Mouse (Mus musculus): ENCODE results near the gene Tbx1. TPM values are rescaled to one million over a fixed set of nuclear protein-coding genes. Genes with fewer than 3 reads are reported as not detected.

Tbx1 gene
- polyA plus RNA-seq (2015; fragmentation: Nextera tagmentation; extraction: Ambion mirVana): 7.6 and 7.8 TPM in 2 replicates

- ATAC-seq (peak; percentile 25), DNase-seq (ENCODE audit: low spot score) (peak; percentile 40)
- Histone ChIP-seq H3K36me3 (ENCODE audit: insufficient read depth, low read length) (no peaks in the 10 kb centered on the region), H3K4me3 (ENCODE audit: low read depth, low read length) (peak within 1 kb of the TSS; percentile 37), H3K4me1 (ENCODE audit: insufficient read depth, low read depth, low read length) (peaks cover 12% of the 10 kb centered on the region; the same call in 1 of the 2 replicates), H3K27ac (ENCODE audit: low read length) (0 out of 2 replicates have a peak within 1 kb of the TSS, but pooled peaks have one; percentile 11), H3K4me2 (replicated peaks; ENCODE audit: low read depth, low read length) (peak within 1 kb of the TSS; percentile 56), H3K9ac (replicated peaks; ENCODE audit: low read depth) (no peak within 1 kb of the TSS), H3K9me3 (ENCODE audit: low read length) (no peaks in the 10 kb centered on the region), H3K27me3 (replicated peaks; ENCODE audit: insufficient read depth, low read length) (peaks cover 64% of the 10 kb centered on the region)
- 5% methylated on average over 48 of the region's 48 CpGs for WGBS
- TF ChIP-seq CTCF (IDR thresholded peaks at IDR 0.05) (peak; percentile 67), EP300 (IDR thresholded peaks at IDR 0.05) (no peak)
Measured at GRCm38 (mm10) chr16:18589804-18590790, at the start of gene Tbx1. Gene Tbx1, minus strand, starts transcription at chr16:18590671.

- H3K27me3 ChIP-seq (replicated peaks; ENCODE audit: insufficient read depth, low read length): no peaks in the 10 kb centered on the region
- no peaks in the 10 kb centered on the region for H3K9me3 ChIP-seq (ENCODE audit: low read length)
- no peak overlapping the region for H3K4me3 ChIP-seq (ENCODE audit: low read depth, low read length)
- DNase-seq (ENCODE audit: low spot score): no peak
- H3K9ac ChIP-seq (replicated peaks; ENCODE audit: low read depth): no peak overlapping the region
- H3K4me2 ChIP-seq (replicated peaks; ENCODE audit: low read depth, low read length): no peak overlapping the region
- H3K36me3 ChIP-seq (ENCODE audit: insufficient read depth, low read length): no peaks in the 10 kb centered on the region
- WGBS: 73% methylated on average over 1 of the region's 1 CpGs
- TF ChIP-seq EP300 (IDR thresholded peaks at IDR 0.05) (no peak), CTCF (IDR thresholded peaks at IDR 0.05) (no peak)
- H3K27ac ChIP-seq (ENCODE audit: low read length): no peak overlapping the region
- no peak for ATAC-seq
- H3K4me1 ChIP-seq (ENCODE audit: insufficient read depth, low read depth, low read length): no peaks in the 10 kb centered on the region
Measured at GRCm38 (mm10) chr16:18639382-18639929, 49.0 kb upstream of the Tbx1 start.

GRCm38 (mm10) chr16:18638396-18638795 lies 47.9 kb upstream of the Tbx1 start:
- no peaks in the 10 kb centered on the region for H3K4me1 ChIP-seq (ENCODE audit: insufficient read depth, low read depth, low read length)
- WGBS: 60% methylated on average over 2 of the region's 2 CpGs
- no peak for TF ChIP-seq EP300 (IDR thresholded peaks at IDR 0.05)
- no peak for TF ChIP-seq CTCF (IDR thresholded peaks at IDR 0.05)
- H3K4me2 ChIP-seq (replicated peaks; ENCODE audit: low read depth, low read length): no peak overlapping the region
- DNase-seq (ENCODE audit: low spot score) (no peak), ATAC-seq (no peak)
- H3K27ac ChIP-seq (ENCODE audit: low read length): no peak overlapping the region
- H3K4me3 ChIP-seq (ENCODE audit: low read depth, low read length): no peak overlapping the region
- no peaks in the 10 kb centered on the region for H3K27me3 ChIP-seq (replicated peaks; ENCODE audit: insufficient read depth, low read length)
- no peaks in the 10 kb centered on the region for H3K36me3 ChIP-seq (ENCODE audit: insufficient read depth, low read length)
- H3K9me3 ChIP-seq (ENCODE audit: low read length): no peaks in the 10 kb centered on the region
- H3K9ac ChIP-seq (replicated peaks; ENCODE audit: low read depth): no peak overlapping the region

DNA sequence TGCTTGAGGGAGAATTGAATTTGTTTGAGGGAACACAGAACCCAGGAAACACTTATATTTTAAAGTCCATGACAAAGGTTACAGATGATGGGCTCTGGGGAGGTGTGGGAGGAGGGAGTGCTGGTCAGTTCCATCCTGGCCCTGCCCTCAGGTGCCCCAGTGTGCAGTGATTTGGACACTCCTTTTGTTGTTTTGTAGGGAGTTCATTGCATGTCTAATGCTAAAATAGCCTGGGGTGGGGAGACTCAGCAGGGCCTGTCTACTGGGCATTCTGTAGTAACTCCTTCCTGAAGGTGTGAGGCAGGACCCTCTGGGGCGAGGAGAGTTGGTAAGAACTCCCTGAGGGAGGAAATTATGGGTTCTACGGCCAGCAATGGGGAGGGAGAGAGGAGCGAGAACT lies 46.3 kb upstream of the Tbx1 start:
- Histone ChIP-seq H3K27me3 (replicated peaks; ENCODE audit: insufficient read depth, low read length) (no peaks in the 10 kb centered on the region), H3K4me2 (replicated peaks; ENCODE audit: low read depth, low read length) (no peak overlapping the region), H3K36me3 (ENCODE audit: insufficient read depth, low read length) (no peaks in the 10 kb centered on the region), H3K9me3 (ENCODE audit: low read length) (no peaks in the 10 kb centered on the region), H3K9ac (replicated peaks; ENCODE audit: low read depth) (no peak overlapping the region), H3K4me1 (ENCODE audit: insufficient read depth, low read depth, low read length) (no peaks in the 10 kb centered on the region), H3K4me3 (ENCODE audit: low read depth, low read length) (no peak overlapping the region), H3K27ac (ENCODE audit: low read length) (no peak overlapping the region)
- ATAC-seq (no peak), DNase-seq (ENCODE audit: low spot score) (no peak)
- 47% methylated on average over 3 of the region's 3 CpGs for WGBS
- TF ChIP-seq CTCF (IDR thresholded peaks at IDR 0.05): no peak
- TF ChIP-seq EP300 (IDR thresholded peaks at IDR 0.05): no peak

GRCm38 (mm10) chr16:18636401-18636800 lies 45.9 kb upstream of the Tbx1 start:
- H3K4me1 ChIP-seq (ENCODE audit: insufficient read depth, low read depth, low read length): no peaks in the 10 kb centered on the region
- H3K27ac ChIP-seq (ENCODE audit: low read length): no peak overlapping the region
- no peak overlapping the region for H3K4me3 ChIP-seq (ENCODE audit: low read depth, low read length)
- no peak for ATAC-seq
- H3K27me3 ChIP-seq (replicated peaks; ENCODE audit: insufficient read depth, low read length): no peaks in the 10 kb centered on the region
- H3K9ac ChIP-seq (replicated peaks; ENCODE audit: low read depth): no peak overlapping the region
- no peak overlapping the region for H3K4me2 ChIP-seq (replicated peaks; ENCODE audit: low read depth, low read length)
- WGBS: 72% methylated on average over 5 of the region's 5 CpGs
- H3K36me3 ChIP-seq (ENCODE audit: insufficient read depth, low read length): no peaks in the 10 kb centered on the region
- no peak for DNase-seq (ENCODE audit: low spot score)
- TF ChIP-seq CTCF (IDR thresholded peaks at IDR 0.05) (no peak), EP300 (IDR thresholded peaks at IDR 0.05) (no peak)
- H3K9me3 ChIP-seq (ENCODE audit: low read length): no peaks in the 10 kb centered on the region

- ATAC-seq (no peak), DNase-seq (ENCODE audit: low spot score) (no peak)
- H3K4me1 ChIP-seq (ENCODE audit: insufficient read depth, low read depth, low read length): no peaks in the 10 kb centered on the region
- no peak overlapping the region for H3K4me2 ChIP-seq (replicated peaks; ENCODE audit: low read depth, low read length)
- H3K27ac ChIP-seq (ENCODE audit: low read length): no peak overlapping the region
- H3K9ac ChIP-seq (replicated peaks; ENCODE audit: low read depth): no peak overlapping the region
- no peaks in the 10 kb centered on the region; the same call in 1 of the 2 replicates for H3K27me3 ChIP-seq (replicated peaks; ENCODE audit: insufficient read depth, low read length)
- H3K9me3 ChIP-seq (ENCODE audit: low read length): no peaks in the 10 kb centered on the region
- no peaks in the 10 kb centered on the region for H3K36me3 ChIP-seq (ENCODE audit: insufficient read depth, low read length)
- whole genome bisulfite sequencing: 9% methylated on average over 1 of the region's 1 CpGs
- no peak for TF ChIP-seq EP300 (IDR thresholded peaks at IDR 0.05)
- no peak for TF ChIP-seq CTCF (IDR thresholded peaks at IDR 0.05)
- no peak overlapping the region for H3K4me3 ChIP-seq (ENCODE audit: low read depth, low read length)
Measured at GRCm38 (mm10) chr16:18633333-18633732, 42.9 kb upstream of the Tbx1 start.

Data from lung, postnatal 0 days (tissue).